Mouse (Mus musculus): Measurements from ENCODE around the gene Rmdn3.

Rmdn3 gene

GRCm38 (mm10) chr2:119106583-119106982, 50.3 kb downstream of the Rmdn3 start:
- no peak for DNase-seq (ENCODE audit: extremely low read depth, low read depth)

- no peak for DNase-seq (ENCODE audit: extremely low read depth, low read depth)
These were observed 55.3 kb downstream of the Rmdn3 start for GRCm38 (mm10) chr2:119101552-119101951.

Data from MEL-GATA-1-ER (cell line).